Mouse (Mus musculus): ENCODE measurements around the gene Mfng. TPM values are rescaled to one million over a fixed set of nuclear protein-coding genes. Genes with fewer than 3 reads are reported as not detected.
A peak's percentile ranks its signal among the peaks of the same experiment; 100 is the strongest.

Gene Mfng
- polyA plus RNA-seq, 1 experiment = 36.6 TPM

DNA sequence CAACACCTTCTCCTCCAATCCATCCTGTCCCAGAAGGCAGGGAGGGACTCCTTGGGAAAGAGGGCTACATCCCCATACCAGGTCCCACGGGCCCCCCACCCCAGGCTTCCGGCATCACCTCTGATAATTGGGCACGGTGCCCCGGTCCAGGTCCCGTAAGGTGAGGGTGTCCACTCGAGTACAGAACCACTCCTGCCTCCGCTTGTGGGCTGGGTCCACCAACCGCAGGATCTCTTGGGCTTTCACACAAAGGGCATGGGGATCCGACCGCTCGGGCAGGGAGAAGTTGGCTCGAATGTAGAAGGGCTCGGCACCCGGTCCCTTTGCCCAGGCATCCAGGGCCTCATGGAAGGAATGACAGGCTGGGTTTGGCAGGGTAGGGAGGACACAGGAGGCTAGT lies 7.1 kb upstream of the Mfng start:
- TF ChIP-seq FLI1 (IDR thresholded peaks at IDR 0.05; ENCODE audit: low read length) = no peak
- no peak for TF ChIP-seq GATA1 (IDR thresholded peaks at IDR 0.05; ENCODE audit: borderline replicate concordance, low read length)
- Histone ChIP-seq H3K4me1 (peaks cover 34% of the 10 kb centered on the region), H3K9me3 (no peaks in the 10 kb centered on the region), H3K36me3 (replicated peaks; ENCODE audit: low read length) (peaks cover 8% of the 10 kb centered on the region), H3K4me3 (replicated peaks) (no peak overlapping the region), H3K27me3 (replicated peaks) (peaks cover 60% of the 10 kb centered on the region)

DNA sequence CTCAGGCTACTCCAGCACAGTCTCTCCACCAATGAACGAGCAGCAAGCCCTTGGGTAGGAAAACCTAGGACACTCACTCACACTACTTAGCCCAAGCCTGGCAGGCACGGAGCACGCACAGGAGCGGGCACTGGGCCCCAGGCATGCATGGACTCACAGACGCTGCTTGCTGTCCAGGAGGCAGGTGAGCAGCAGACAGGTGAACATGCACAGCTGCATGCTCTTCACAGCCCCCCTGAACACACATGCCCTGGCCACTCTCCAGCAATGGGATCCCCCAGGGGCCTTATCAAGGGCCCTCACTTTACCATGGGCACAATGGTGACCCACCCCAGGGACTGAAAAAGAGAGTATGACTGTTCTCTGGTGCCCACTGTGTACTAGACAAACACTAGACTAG lies 6.4 kb upstream of the Mfng start:
- TF ChIP-seq FLI1 (IDR thresholded peaks at IDR 0.05; ENCODE audit: low read length) = no peak
- no peak for TF ChIP-seq GATA1 (IDR thresholded peaks at IDR 0.05; ENCODE audit: borderline replicate concordance, low read length)
- Histone ChIP-seq H3K27me3 (replicated peaks) (peaks cover 53% of the 10 kb centered on the region), H3K9me3 (no peaks in the 10 kb centered on the region)

DNA sequence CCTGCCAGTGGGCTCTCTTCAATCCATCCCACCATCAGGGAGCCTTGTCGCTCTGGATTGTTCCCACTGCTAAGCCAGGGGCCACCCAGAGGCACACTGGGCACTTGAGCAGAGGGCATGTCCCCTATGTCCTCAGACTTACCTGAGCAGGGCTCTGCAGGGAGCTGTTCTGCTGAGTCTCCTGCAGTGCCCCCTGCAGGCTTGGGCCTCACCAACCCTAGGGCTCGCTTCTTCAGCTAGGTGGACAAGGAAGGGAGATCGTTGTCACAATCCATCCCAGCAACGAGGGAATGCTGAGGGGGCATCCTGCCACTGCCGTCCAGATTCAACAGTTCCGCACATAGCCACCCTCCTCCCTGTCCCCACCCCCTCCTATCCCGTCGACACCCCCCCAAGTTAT lies 6.0 kb upstream of the Mfng start:
- peaks cover 26% of the 10 kb centered on the region for H3K4me1 ChIP-seq
- H3K4me3 ChIP-seq (replicated peaks) = no peak overlapping the region
- H3K36me3 ChIP-seq (replicated peaks; ENCODE audit: low read length) = peaks cover 16% of the 10 kb centered on the region
- TF ChIP-seq FLI1 (IDR thresholded peaks at IDR 0.05; ENCODE audit: low read length) (no peak), GATA1 (IDR thresholded peaks at IDR 0.05; ENCODE audit: borderline replicate concordance, low read length) (no peak)
- no peaks in the 10 kb centered on the region for H3K9me3 ChIP-seq
- peaks cover 49% of the 10 kb centered on the region for H3K27me3 ChIP-seq (replicated peaks)

More for the DNA sequence above, 6.4 kb upstream of the Mfng start:
- peaks cover 30% of the 10 kb centered on the region for H3K4me1 ChIP-seq
- H3K36me3 ChIP-seq (replicated peaks; ENCODE audit: low read length) = peaks cover 15% of the 10 kb centered on the region
- H3K4me3 ChIP-seq (replicated peaks) = no peak overlapping the region

DNA sequence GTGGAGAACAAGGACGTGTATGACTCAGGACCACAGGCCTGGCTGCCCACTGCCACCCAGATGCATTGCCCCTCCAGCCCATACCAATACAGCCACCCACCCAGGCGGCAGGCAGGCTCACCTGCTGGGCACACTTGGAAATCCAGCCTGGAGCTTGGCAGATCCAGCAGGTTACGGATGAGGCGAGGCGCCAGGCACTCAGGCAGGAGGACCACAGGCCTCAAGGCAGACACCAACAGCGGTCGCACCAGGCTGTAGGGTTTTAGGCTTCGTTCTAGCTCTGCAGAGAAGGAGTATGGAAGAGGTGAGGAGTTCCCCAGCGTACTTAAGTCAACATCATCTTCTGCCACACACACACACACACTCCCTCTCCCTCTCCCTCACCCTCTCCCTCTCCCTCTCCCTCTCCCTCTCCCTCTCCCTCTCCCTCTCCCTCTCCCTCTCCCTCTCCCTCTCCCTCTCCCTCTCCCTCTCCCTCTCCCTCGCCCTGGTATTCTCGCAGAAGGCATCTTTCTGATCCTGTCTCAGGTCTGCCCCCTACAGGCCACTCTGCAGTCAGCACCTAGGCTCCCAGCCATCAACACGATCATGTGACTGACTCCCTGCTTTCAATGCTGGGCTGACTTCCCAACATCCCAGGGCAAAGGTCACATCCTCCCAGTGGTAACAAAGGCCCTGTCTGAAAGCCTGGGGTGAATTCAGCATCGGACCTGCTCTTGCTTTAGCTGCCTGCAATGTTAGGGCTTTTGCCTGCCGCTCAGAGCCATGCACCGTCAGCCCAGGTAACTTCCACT lies 5.0 kb upstream of the Mfng start:
- Histone ChIP-seq H3K4me1 (peaks cover 35% of the 10 kb centered on the region), H3K4me3 (replicated peaks) (no peak overlapping the region), H3K36me3 (replicated peaks; ENCODE audit: low read length) (peaks cover 16% of the 10 kb centered on the region), H3K27me3 (replicated peaks) (peaks cover 43% of the 10 kb centered on the region), H3K9me3 (no peaks in the 10 kb centered on the region)
- TF ChIP-seq GATA1 (IDR thresholded peaks at IDR 0.05; ENCODE audit: borderline replicate concordance, low read length) = no peak
- TF ChIP-seq FLI1 (IDR thresholded peaks at IDR 0.05; ENCODE audit: low read length) = no peak

DNA sequence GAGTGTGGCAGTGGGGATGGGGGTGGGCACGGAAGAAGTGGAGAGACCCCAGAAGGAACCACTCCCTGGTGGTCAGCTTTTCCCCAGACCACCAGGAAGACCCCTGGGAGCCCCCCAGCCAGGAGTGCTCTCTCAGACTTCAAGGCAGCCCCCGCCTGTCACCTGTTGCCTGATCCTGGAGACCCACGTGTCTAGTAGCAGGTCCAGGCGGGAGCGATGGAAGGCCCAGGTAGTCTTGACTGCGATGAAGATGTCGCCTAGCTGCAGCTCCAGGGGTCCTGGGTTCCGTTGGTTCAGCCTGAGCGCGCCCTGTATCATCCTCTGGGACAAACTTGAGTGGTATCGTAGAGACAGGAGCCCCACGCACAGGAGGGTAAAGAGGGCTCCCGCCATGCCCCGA lies 419 bp downstream of the Mfng start:
- Histone ChIP-seq H3K4me1 (peaks cover 45% of the 10 kb centered on the region), H3K9me3 (peaks cover 5% of the 10 kb centered on the region), H3K36me3 (replicated peaks; ENCODE audit: low read length) (peaks cover 41% of the 10 kb centered on the region), H3K4me3 (replicated peaks) (peak overlapping the region; percentile 95), H3K27me3 (replicated peaks) (peaks cover 2% of the 10 kb centered on the region)
- no peak for TF ChIP-seq FLI1 (IDR thresholded peaks at IDR 0.05; ENCODE audit: low read length)
- TF ChIP-seq GATA1 (IDR thresholded peaks at IDR 0.05; ENCODE audit: borderline replicate concordance, low read length) = no peak

DNA sequence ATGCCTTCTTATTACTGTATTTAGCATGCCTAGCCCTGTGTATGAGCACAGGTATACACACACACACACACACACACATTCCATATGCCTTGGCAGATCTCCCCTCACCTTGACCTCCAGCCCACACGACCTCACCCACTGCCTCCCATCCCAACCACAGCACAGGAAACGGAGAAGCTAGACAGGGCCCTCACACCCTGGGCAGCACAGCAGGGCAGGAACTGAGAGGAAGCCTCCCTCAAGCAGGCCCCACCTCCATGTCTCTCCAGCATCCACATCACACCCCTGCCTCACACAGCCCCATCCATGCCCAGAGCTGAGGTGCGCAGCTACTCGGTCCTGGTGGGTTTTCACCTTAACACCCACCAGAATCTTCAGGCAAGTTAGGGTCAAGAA lies 909 bp downstream of the Mfng start:
- Histone ChIP-seq H3K4me1 (peaks cover 45% of the 10 kb centered on the region), H3K36me3 (replicated peaks; ENCODE audit: low read length) (peaks cover 46% of the 10 kb centered on the region), H3K9me3 (peaks cover 5% of the 10 kb centered on the region), H3K4me3 (replicated peaks) (peak overlapping the region; percentile 95), H3K27me3 (replicated peaks) (peaks cover 1% of the 10 kb centered on the region)
- TF ChIP-seq FLI1 (IDR thresholded peaks at IDR 0.05; ENCODE audit: low read length) = no peak
- TF ChIP-seq GATA1 (IDR thresholded peaks at IDR 0.05; ENCODE audit: borderline replicate concordance, low read length) = no peak

DNA sequence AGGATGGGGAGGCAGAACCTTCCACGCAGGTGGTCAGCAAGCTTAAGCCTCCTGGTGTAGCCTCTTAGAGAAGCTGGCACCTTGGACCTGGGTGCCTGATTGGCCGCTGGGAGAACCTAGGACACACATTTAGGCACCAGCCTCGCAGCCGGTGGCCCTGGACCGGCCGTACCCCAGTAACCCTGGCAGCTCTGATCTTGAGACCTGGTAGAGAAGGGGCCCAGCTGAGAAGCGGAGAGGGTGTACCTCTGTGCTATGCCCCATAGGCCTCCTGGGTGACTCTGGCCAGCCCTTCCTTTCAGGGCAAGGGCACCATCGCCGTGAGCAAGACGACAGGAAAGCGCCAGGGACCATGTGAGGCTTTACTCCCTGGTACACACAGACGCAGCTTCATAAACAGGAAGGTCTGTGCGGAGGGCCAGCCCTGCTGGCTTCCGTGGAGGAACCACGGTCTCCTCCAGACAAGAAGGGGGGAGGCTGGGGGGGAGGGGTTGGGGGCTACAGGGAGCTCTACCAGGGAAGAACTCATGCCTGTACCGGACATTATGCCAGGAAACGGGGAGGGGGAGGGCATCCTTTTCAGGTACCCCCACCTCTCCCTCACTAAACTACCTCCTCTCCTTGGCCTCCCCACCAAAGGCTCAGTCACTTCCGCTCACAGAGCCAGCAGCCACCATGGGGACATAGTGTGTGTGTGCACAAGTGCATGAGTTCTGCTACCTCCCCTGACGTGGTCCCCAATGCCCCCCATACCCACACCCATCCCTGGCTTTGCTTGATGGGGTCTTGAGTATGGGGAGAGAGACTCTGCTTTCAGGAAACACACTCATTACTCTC lies 1.5 kb downstream of the Mfng start:
- H3K36me3 ChIP-seq (replicated peaks; ENCODE audit: low read length) = peaks cover 52% of the 10 kb centered on the region
- TF ChIP-seq FLI1 (IDR thresholded peaks at IDR 0.05; ENCODE audit: low read length) (no peak), GATA1 (IDR thresholded peaks at IDR 0.05; ENCODE audit: borderline replicate concordance, low read length) (no peak)
- H3K4me1 ChIP-seq = peaks cover 49% of the 10 kb centered on the region
- H3K27me3 ChIP-seq (replicated peaks) = no peaks in the 10 kb centered on the region
- peaks cover 5% of the 10 kb centered on the region for H3K9me3 ChIP-seq
- H3K4me3 ChIP-seq (replicated peaks) = peak overlapping the region; percentile 95

DNA sequence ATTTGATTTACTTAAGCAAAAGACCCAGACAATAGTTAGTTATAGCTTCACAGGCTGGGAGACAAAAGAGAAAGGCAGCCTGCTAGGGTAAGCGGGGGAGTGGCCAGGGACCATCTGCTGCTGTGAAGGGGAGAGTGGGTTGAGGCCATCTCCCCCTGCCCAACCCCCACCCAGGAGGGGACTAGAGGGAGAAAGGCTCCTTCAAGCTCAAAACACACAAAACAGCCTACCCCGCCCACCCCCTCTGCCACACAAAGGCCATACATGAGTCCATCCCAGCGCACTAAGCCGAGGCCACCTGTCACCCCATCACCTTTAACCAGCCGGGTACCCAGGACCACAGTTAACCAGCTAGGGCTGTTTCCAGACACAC lies 2.3 kb downstream of the Mfng start:
- TF ChIP-seq FLI1 (IDR thresholded peaks at IDR 0.05; ENCODE audit: low read length) = no peak
- no peak for TF ChIP-seq GATA1 (IDR thresholded peaks at IDR 0.05; ENCODE audit: borderline replicate concordance, low read length)
- Histone ChIP-seq H3K9me3 (peaks cover 5% of the 10 kb centered on the region), H3K36me3 (replicated peaks; ENCODE audit: low read length) (peaks cover 56% of the 10 kb centered on the region), H3K27me3 (replicated peaks) (no peaks in the 10 kb centered on the region), H3K4me1 (peaks cover 49% of the 10 kb centered on the region), H3K4me3 (replicated peaks) (peak overlapping the region; percentile 95)

DNA sequence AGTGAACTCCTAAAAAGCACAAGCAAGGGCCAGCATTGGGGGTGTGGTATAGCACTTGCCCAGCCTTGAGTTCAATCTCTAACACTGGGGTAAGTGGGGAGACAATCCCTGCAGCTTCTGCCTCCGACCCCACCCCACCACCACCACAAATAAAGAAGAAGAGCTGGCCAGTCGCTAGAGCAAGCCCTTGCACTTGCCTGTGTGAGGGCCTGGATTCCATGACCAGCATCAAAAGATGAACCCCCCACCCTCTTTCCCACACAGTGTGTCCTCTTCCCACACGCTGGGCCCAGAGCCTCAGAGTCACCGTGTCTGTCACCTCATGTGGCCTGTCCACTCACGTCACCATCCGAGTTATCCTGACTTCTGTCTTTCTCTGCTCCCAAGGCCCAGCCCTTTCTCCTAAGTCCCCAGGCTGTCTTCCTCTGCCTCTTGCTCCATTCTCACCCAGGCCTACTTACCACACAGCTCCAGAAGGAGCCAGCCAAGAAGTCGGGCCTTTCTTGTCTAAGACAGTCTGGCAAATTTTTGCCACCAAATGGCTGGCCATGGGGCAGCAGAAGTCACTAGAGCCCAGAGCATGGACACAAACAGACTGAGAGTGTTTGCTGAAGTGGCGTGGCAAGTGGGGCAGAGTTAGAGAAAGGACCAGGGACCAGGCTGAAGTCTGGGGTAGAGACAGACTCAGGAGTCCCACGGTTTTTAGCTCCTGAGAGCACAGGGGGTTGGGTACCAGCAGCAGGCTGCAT lies 2.9 kb downstream of the Mfng start:
- Histone ChIP-seq H3K4me3 (replicated peaks) (peak overlapping the region; percentile 95), H3K27me3 (replicated peaks) (no peaks in the 10 kb centered on the region), H3K36me3 (replicated peaks; ENCODE audit: low read length) (peaks cover 58% of the 10 kb centered on the region), H3K9me3 (peaks cover 5% of the 10 kb centered on the region), H3K4me1 (peaks cover 49% of the 10 kb centered on the region)
- no peak for TF ChIP-seq GATA1 (IDR thresholded peaks at IDR 0.05; ENCODE audit: borderline replicate concordance, low read length)
- TF ChIP-seq FLI1 (IDR thresholded peaks at IDR 0.05; ENCODE audit: low read length) = no peak

Measured in megakaryocyte, embryonic 14.5 days (primary cell).